Mouse (Mus musculus) hindbrain, embryonic 14.5 days (tissue): ENCODE data around the gene Dgkg. TPM values are rescaled to one million over a fixed set of nuclear protein-coding genes. Genes with fewer than 3 reads are reported as not detected.
A peak's percentile ranks its signal among the peaks of the same experiment; 100 is the strongest.

ENCODE experiments used
- ATAC-seq: fragments of 200-750 bp; cut with Nextera tagmentation; 2 replicates; pipeline ENCODE4 v1.8.0; 2017; ENCODE audit warnings: moderate number of reproducible peaks, mild to moderate bottlenecking, moderate TSS enrichment, moderate library complexity; ENCODE audit not compliant: low FRiP score
- DNase-seq: peaks from one replicate; pipeline ENCODE4 v3.0.0-alpha.2; 2015; ENCODE audit warnings: low spot score
- H3K27ac ChIP-seq: fragments of 300-500 bp; sonication (generic); 2 replicates; pipeline ENCODE4 v1.5.1; 2014; ENCODE audit warnings: mild to moderate bottlenecking, moderate library complexity
- H3K27me3 ChIP-seq: fragments of 300-500 bp; sonication (generic); 2 replicates; pipeline ENCODE4 v1.6.1; 2014; ENCODE audit warnings: mild to moderate bottlenecking, low read length, mixed read lengths; ENCODE audit not compliant: control insufficient read depth, insufficient read depth
- H3K36me3 ChIP-seq: fragments of 300-500 bp; sonication (generic); replicated peaks from 2 replicates; pipeline ENCODE4 v1.6.1; 2014; ENCODE audit not compliant: control insufficient read depth, insufficient read depth
- H3K4me1 ChIP-seq: fragments of 300-500 bp; sonication (generic); replicated peaks from 2 replicates; pipeline ENCODE4 v1.6.1; 2014; ENCODE audit warnings: antibody characterized with exemption, low read length, mixed read lengths; ENCODE audit not compliant: control insufficient read depth, insufficient read depth
- H3K4me2 ChIP-seq: fragments of 300-500 bp; sonication (generic); replicated peaks from 2 replicates; pipeline ENCODE4 v1.6.1; 2014; ENCODE audit warnings: mild to moderate bottlenecking, moderate library complexity
- H3K4me3 ChIP-seq: fragments of 300-500 bp; sonication (generic); replicated peaks from 2 replicates; pipeline ENCODE4 v1.5.1; 2014; ENCODE audit warnings: mild to moderate bottlenecking, low read length
- H3K9ac ChIP-seq: fragments of 300-500 bp; sonication (generic); 2 replicates; pipeline ENCODE4 v1.6.1; 2014
- H3K9me3 ChIP-seq: fragments of 300-500 bp; sonication (generic); 2 replicates; pipeline ENCODE4 v1.6.1; 2016; ENCODE audit warnings: low read length; ENCODE audit not compliant: control insufficient read depth
- WGBS: fragments of 180-500 bp; shearing (Covaris S2); extraction: QIAGEN DNeasy Blood & Tissue Kit; methylation state at CpG from one replicate; pipeline ENCODE4 v1.1.7; 2014; 5-methylcytosine and 5-hydroxymethylcytosine counted together
- polyA plus RNA-seq: library from polyadenylated mRNA; unstranded; fragments of >200 nt; fragmentation: Nextera tagmentation; extraction: Ambion mirVana; gene quantifications from 2 replicates; pipeline ENCODE4 v1.2.1, GENCODE M21; 2014

The Dgkg gene
- polyA plus RNA-seq, 1 experiment from 2014 or later: 2.8 TPM

- ATAC-seq (no peak), DNase-seq (no peak)
- no peak overlapping the region for H3K4me2 ChIP-seq
- no peaks in the 10 kb centered on the region for H3K27me3 ChIP-seq
- WGBS: 80% methylated on average over 5 of the region's 5 CpGs
- H3K4me3 ChIP-seq: no peak overlapping the region
- no peak overlapping the region for H3K27ac ChIP-seq
- H3K9ac ChIP-seq: no peak overlapping the region
- H3K36me3 ChIP-seq: no peaks in the 10 kb centered on the region
- H3K4me1 ChIP-seq: no peaks in the 10 kb centered on the region
- H3K9me3 ChIP-seq: no peaks in the 10 kb centered on the region
Observed at GRCm38 (mm10) chr16:22589619-22590018, 67.4 kb downstream of the Dgkg start.

GRCm38 (mm10) chr16:22586151-22586836 is 70.7 kb downstream of the Dgkg start:
- WGBS: 89% methylated on average over 11 of the region's 11 CpGs
- Histone ChIP-seq H3K27me3 (no peaks in the 10 kb centered on the region), H3K4me3 (no peak overlapping the region), H3K4me2 (no peak overlapping the region), H3K27ac (no peak overlapping the region), H3K36me3 (no peaks in the 10 kb centered on the region), H3K4me1 (0 out of 2 replicates have a peak, but pooled peaks cover 4% of the 10 kb centered on the region), H3K9ac (no peak overlapping the region), H3K9me3 (no peaks in the 10 kb centered on the region)
- DNase-seq (no peak), ATAC-seq (no peak)

GRCm38 (mm10) chr16:22585523-22585922 is 71.5 kb downstream of the Dgkg start:
- DNase-seq: no peak
- WGBS: 84% methylated on average over 3 of the region's 3 CpGs
- Histone ChIP-seq H3K27me3 (no peaks in the 10 kb centered on the region), H3K9ac (no peak overlapping the region), H3K4me1 (0 out of 2 replicates have a peak, but pooled peaks cover 4% of the 10 kb centered on the region), H3K36me3 (no peaks in the 10 kb centered on the region), H3K27ac (no peak overlapping the region), H3K4me3 (no peak overlapping the region), H3K9me3 (no peaks in the 10 kb centered on the region), H3K4me2 (no peak overlapping the region)
- no peak for ATAC-seq

GRCm38 (mm10) chr16:22583401-22583800 is 73.6 kb downstream of the Dgkg start:
- no peaks in the 10 kb centered on the region for H3K9me3 ChIP-seq
- 23% methylated on average over 2 of the region's 2 CpGs for WGBS
- H3K27me3 ChIP-seq: no peaks in the 10 kb centered on the region
- H3K27ac ChIP-seq: no peak overlapping the region
- H3K9ac ChIP-seq: no peak overlapping the region
- no peak overlapping the region for H3K4me2 ChIP-seq
- DNase-seq: no peak
- no peaks in the 10 kb centered on the region for H3K36me3 ChIP-seq
- ATAC-seq: no peak
- H3K4me1 ChIP-seq: 0 out of 2 replicates have a peak, but pooled peaks cover 4% of the 10 kb centered on the region
- no peak overlapping the region for H3K4me3 ChIP-seq

GRCm38 (mm10) chr16:22582173-22582929 is 74.7 kb downstream of the Dgkg start:
- Histone ChIP-seq H3K36me3 (no peaks in the 10 kb centered on the region), H3K27me3 (no peaks in the 10 kb centered on the region), H3K27ac (no peak overlapping the region), H3K4me3 (no peak overlapping the region), H3K4me2 (0 out of 2 replicates have a peak overlapping the region, but pooled peaks have one; percentile 7), H3K9ac (no peak overlapping the region), H3K9me3 (no peaks in the 10 kb centered on the region), H3K4me1 (0 out of 2 replicates have a peak, but pooled peaks cover 4% of the 10 kb centered on the region)
- DNase-seq (no peak), ATAC-seq (no peak)
- 55% methylated on average over 11 of the region's 11 CpGs for WGBS

- 44% methylated on average over 5 of the region's 5 CpGs for WGBS
Observed at GRCm38 (mm10) chr16:22580103-22580502, 76.9 kb downstream of the Dgkg start.

GRCm38 (mm10) chr16:22578883-22579282 is 78.1 kb downstream of the Dgkg start:
- ATAC-seq: no peak
- 90% methylated on average over 10 of the region's 10 CpGs for WGBS
- no peak overlapping the region for H3K4me2 ChIP-seq
- H3K9ac ChIP-seq: no peak overlapping the region
- H3K4me3 ChIP-seq: no peak overlapping the region
- no peaks in the 10 kb centered on the region for H3K36me3 ChIP-seq
- no peak for DNase-seq
- no peaks in the 10 kb centered on the region for H3K27me3 ChIP-seq
- 0 out of 2 replicates have a peak, but pooled peaks cover 4% of the 10 kb centered on the region for H3K4me1 ChIP-seq
- H3K27ac ChIP-seq: no peak overlapping the region
- no peaks in the 10 kb centered on the region for H3K9me3 ChIP-seq

More at GRCm38 (mm10) chr16:22580103-22580502, 76.9 kb downstream of the Dgkg start:
- no peaks in the 10 kb centered on the region for H3K27me3 ChIP-seq
- no peaks in the 10 kb centered on the region for H3K36me3 ChIP-seq
- DNase-seq (peak; percentile 32), ATAC-seq (no peak)
- no peak overlapping the region for H3K4me3 ChIP-seq
- no peak overlapping the region for H3K9ac ChIP-seq
- H3K9me3 ChIP-seq: no peaks in the 10 kb centered on the region
- H3K4me2 ChIP-seq: no peak overlapping the region
- 0 out of 2 replicates have a peak, but pooled peaks cover 4% of the 10 kb centered on the region for H3K4me1 ChIP-seq
- no peak overlapping the region for H3K27ac ChIP-seq

- Histone ChIP-seq H3K9ac (no peak overlapping the region), H3K36me3 (no peaks in the 10 kb centered on the region), H3K27ac (no peak overlapping the region), H3K4me2 (no peak overlapping the region), H3K9me3 (no peaks in the 10 kb centered on the region), H3K27me3 (no peaks in the 10 kb centered on the region), H3K4me3 (no peak overlapping the region), H3K4me1 (0 out of 2 replicates have a peak, but pooled peaks cover 4% of the 10 kb centered on the region)
- no peak for ATAC-seq
- WGBS: 59% methylated on average over 8 of the region's 8 CpGs
- DNase-seq: peak; percentile 26
Observed at GRCm38 (mm10) chr16:22577656-22578055, 79.4 kb downstream of the Dgkg start.

- Histone ChIP-seq H3K9me3 (no peaks in the 10 kb centered on the region), H3K36me3 (no peaks in the 10 kb centered on the region), H3K27me3 (no peaks in the 10 kb centered on the region), H3K27ac (no peak overlapping the region), H3K4me3 (no peak overlapping the region), H3K4me1 (no peaks in the 10 kb centered on the region), H3K4me2 (no peak overlapping the region), H3K9ac (no peak overlapping the region)
- WGBS: 71% methylated on average over 7 of the region's 7 CpGs
- ATAC-seq (no peak), DNase-seq (no peak)
Observed at GRCm38 (mm10) chr16:22574164-22574563, 82.9 kb downstream of the Dgkg start.
